Mouse (Mus musculus): ENCODE results near the gene Slc22a13. TPM values are rescaled to one million over a fixed set of nuclear protein-coding genes. Genes with fewer than 3 reads are reported as not detected.

Slc22a13 gene
- 0.08 TPM in 1 of 2 replicates, not detected in the other for polyA plus RNA-seq (2015; fragmentation: Nextera tagmentation; extraction: Ambion mirVana)

GRCm38 (mm10) chr9:119208998-119209397 lies at the start of gene Slc22a13:
TSS of gene Slc22a13 (minus strand) at chr9:119209098.
- H3K9me3 ChIP-seq (replicated peaks): peaks cover 2% of the 10 kb centered on the region; the same call in 1 of the 2 replicates
- no peaks in the 10 kb centered on the region for H3K4me1 ChIP-seq
- H3K27me3 ChIP-seq (replicated peaks): no peaks in the 10 kb centered on the region
- no peak within 1 kb of the TSS for H3K4me3 ChIP-seq (replicated peaks)
- ATAC-seq (ENCODE audit: low FRiP score): no peak
- 97% methylated on average over 4 of the region's 4 CpGs for WGBS
- no peaks in the 10 kb centered on the region for H3K36me3 ChIP-seq
- H3K9ac ChIP-seq (replicated peaks): no peak within 1 kb of the TSS
- no peak within 1 kb of the TSS for H3K4me2 ChIP-seq
- H3K27ac ChIP-seq (replicated peaks): no peak within 1 kb of the TSS

GRCm38 (mm10) chr9:119258128-119258527 lies 49.2 kb upstream of the Slc22a13 start:
- no peaks in the 10 kb centered on the region for H3K4me1 ChIP-seq
- peaks cover 42% of the 10 kb centered on the region for H3K36me3 ChIP-seq
- no peaks in the 10 kb centered on the region for H3K27me3 ChIP-seq (replicated peaks)
- H3K4me3 ChIP-seq (replicated peaks): no peak overlapping the region
- 92% methylated on average over 5 of the region's 5 CpGs for WGBS
- no peak overlapping the region for H3K27ac ChIP-seq (replicated peaks)
- no peak for ATAC-seq (ENCODE audit: low FRiP score)
- no peak overlapping the region for H3K9ac ChIP-seq (replicated peaks)
- no peaks in the 10 kb centered on the region for H3K9me3 ChIP-seq (replicated peaks)
- no peak overlapping the region for H3K4me2 ChIP-seq

- no peak for ATAC-seq (ENCODE audit: low FRiP score)
- WGBS: 94% methylated on average over 12 of the region's 12 CpGs
Measured at GRCm38 (mm10) chr9:119256161-119256560, 47.3 kb upstream of the Slc22a13 start.

GRCm38 (mm10) chr9:119255096-119255495 lies 46.2 kb upstream of the Slc22a13 start:
- H3K4me1 ChIP-seq: no peaks in the 10 kb centered on the region
- peaks cover 51% of the 10 kb centered on the region for H3K36me3 ChIP-seq
- no peak overlapping the region for H3K9ac ChIP-seq (replicated peaks)
- H3K9me3 ChIP-seq (replicated peaks): no peaks in the 10 kb centered on the region
- no peak overlapping the region for H3K27ac ChIP-seq (replicated peaks)
- H3K27me3 ChIP-seq (replicated peaks): no peaks in the 10 kb centered on the region
- no peak overlapping the region for H3K4me2 ChIP-seq
- 94% methylated on average over 1 of the region's 1 CpGs for WGBS
- no peak for ATAC-seq (ENCODE audit: low FRiP score)
- no peak overlapping the region for H3K4me3 ChIP-seq (replicated peaks)

More at GRCm38 (mm10) chr9:119256161-119256560, 47.3 kb upstream of the Slc22a13 start:
- Histone ChIP-seq H3K4me2 (no peak overlapping the region), H3K36me3 (peaks cover 46% of the 10 kb centered on the region), H3K4me3 (replicated peaks) (no peak overlapping the region), H3K9me3 (replicated peaks) (no peaks in the 10 kb centered on the region), H3K9ac (replicated peaks) (no peak overlapping the region), H3K27me3 (replicated peaks) (no peaks in the 10 kb centered on the region), H3K4me1 (no peaks in the 10 kb centered on the region), H3K27ac (replicated peaks) (no peak overlapping the region)

- H3K4me3 ChIP-seq (replicated peaks): no peak overlapping the region
- H3K27ac ChIP-seq (replicated peaks): no peak overlapping the region
- no peak for ATAC-seq (ENCODE audit: low FRiP score)
- H3K4me2 ChIP-seq: no peak overlapping the region
- H3K9me3 ChIP-seq (replicated peaks): no peaks in the 10 kb centered on the region
- 79% methylated on average over 2 of the region's 2 CpGs for WGBS
- H3K27me3 ChIP-seq (replicated peaks): no peaks in the 10 kb centered on the region
- peaks cover 56% of the 10 kb centered on the region for H3K36me3 ChIP-seq
- H3K9ac ChIP-seq (replicated peaks): no peak overlapping the region
- no peaks in the 10 kb centered on the region for H3K4me1 ChIP-seq
Measured at GRCm38 (mm10) chr9:119254187-119254586, 45.3 kb upstream of the Slc22a13 start.

- Histone ChIP-seq H3K27me3 (replicated peaks) (no peaks in the 10 kb centered on the region), H3K9me3 (replicated peaks) (no peaks in the 10 kb centered on the region), H3K4me1 (peaks cover 2% of the 10 kb centered on the region; the same call in 1 of the 2 replicates), H3K4me2 (no peak overlapping the region), H3K36me3 (peaks cover 51% of the 10 kb centered on the region), H3K4me3 (replicated peaks) (no peak overlapping the region), H3K27ac (replicated peaks) (no peak overlapping the region), H3K9ac (replicated peaks) (no peak overlapping the region)
- 80% methylated on average over 5 of the region's 5 CpGs for WGBS
- ATAC-seq (ENCODE audit: low FRiP score): no peak
Measured at GRCm38 (mm10) chr9:119247996-119248395, 39.1 kb upstream of the Slc22a13 start.

GRCm38 (mm10) chr9:119246826-119247225 lies 37.9 kb upstream of the Slc22a13 start:
- Histone ChIP-seq H3K9me3 (replicated peaks) (no peaks in the 10 kb centered on the region), H3K36me3 (peaks cover 53% of the 10 kb centered on the region), H3K4me2 (no peak overlapping the region), H3K9ac (replicated peaks) (no peak overlapping the region), H3K4me1 (peaks cover 2% of the 10 kb centered on the region; the same call in 1 of the 2 replicates), H3K27me3 (replicated peaks) (no peaks in the 10 kb centered on the region), H3K27ac (replicated peaks) (no peak overlapping the region), H3K4me3 (replicated peaks) (no peak overlapping the region)
- WGBS: 81% methylated on average over 5 of the region's 5 CpGs
- no peak for ATAC-seq (ENCODE audit: low FRiP score)

GRCm38 (mm10) chr9:119243981-119244380 lies 35.1 kb upstream of the Slc22a13 start:
- no peak overlapping the region for H3K27ac ChIP-seq (replicated peaks)
- ATAC-seq (ENCODE audit: low FRiP score): no peak
- no peaks in the 10 kb centered on the region for H3K9me3 ChIP-seq (replicated peaks)
- H3K36me3 ChIP-seq: peaks cover 44% of the 10 kb centered on the region; the same call in 1 of the 2 replicates
- H3K4me1 ChIP-seq: peaks cover 17% of the 10 kb centered on the region
- WGBS: 97% methylated on average over 3 of the region's 3 CpGs
- H3K4me3 ChIP-seq (replicated peaks): no peak overlapping the region
- H3K4me2 ChIP-seq: no peak overlapping the region
- H3K27me3 ChIP-seq (replicated peaks): no peaks in the 10 kb centered on the region
- no peak overlapping the region for H3K9ac ChIP-seq (replicated peaks)

GRCm38 (mm10) chr9:119241169-119241865 lies 32.4 kb upstream of the Slc22a13 start:
- H3K4me2 ChIP-seq: no peak overlapping the region
- 78% methylated on average over 11 of the region's 11 CpGs for WGBS
- peaks cover 42% of the 10 kb centered on the region; the same call in 1 of the 2 replicates for H3K36me3 ChIP-seq
- H3K27me3 ChIP-seq (replicated peaks): no peaks in the 10 kb centered on the region
- H3K27ac ChIP-seq (replicated peaks): no peak overlapping the region
- ATAC-seq (ENCODE audit: low FRiP score): no peak
- H3K4me3 ChIP-seq (replicated peaks): no peak overlapping the region
- H3K4me1 ChIP-seq: peaks cover 15% of the 10 kb centered on the region
- H3K9ac ChIP-seq (replicated peaks): no peak overlapping the region
- H3K9me3 ChIP-seq (replicated peaks): no peaks in the 10 kb centered on the region

GRCm38 (mm10) chr9:119240286-119240997 lies 31.5 kb upstream of the Slc22a13 start:
- ATAC-seq (ENCODE audit: low FRiP score): no peak; the same call in 1 of the 2 replicates
- H3K9me3 ChIP-seq (replicated peaks): no peaks in the 10 kb centered on the region
- no peak overlapping the region for H3K4me2 ChIP-seq
- no peaks in the 10 kb centered on the region for H3K27me3 ChIP-seq (replicated peaks)
- no peak overlapping the region for H3K4me3 ChIP-seq (replicated peaks)
- WGBS: 53% methylated on average over 10 of the region's 10 CpGs
- H3K4me1 ChIP-seq: peaks cover 15% of the 10 kb centered on the region
- H3K36me3 ChIP-seq: peaks cover 39% of the 10 kb centered on the region; the same call in 1 of the 2 replicates
- H3K9ac ChIP-seq (replicated peaks): no peak overlapping the region
- no peak overlapping the region for H3K27ac ChIP-seq (replicated peaks)

- 94% methylated on average over 3 of the region's 3 CpGs for WGBS
- H3K4me3 ChIP-seq (replicated peaks): no peak overlapping the region
- no peaks in the 10 kb centered on the region for H3K27me3 ChIP-seq (replicated peaks)
- ATAC-seq (ENCODE audit: low FRiP score): no peak
- H3K36me3 ChIP-seq: peaks cover 36% of the 10 kb centered on the region; the same call in 1 of the 2 replicates
- no peaks in the 10 kb centered on the region for H3K9me3 ChIP-seq (replicated peaks)
- no peak overlapping the region for H3K9ac ChIP-seq (replicated peaks)
- peaks cover 15% of the 10 kb centered on the region for H3K4me1 ChIP-seq
- H3K4me2 ChIP-seq: no peak overlapping the region
- H3K27ac ChIP-seq (replicated peaks): no peak overlapping the region
Measured at GRCm38 (mm10) chr9:119239274-119239673, 30.4 kb upstream of the Slc22a13 start.

GRCm38 (mm10) chr9:119238796-119239195 lies 29.9 kb upstream of the Slc22a13 start:
- Histone ChIP-seq H3K27me3 (replicated peaks) (no peaks in the 10 kb centered on the region), H3K4me2 (no peak overlapping the region), H3K9me3 (replicated peaks) (no peaks in the 10 kb centered on the region), H3K9ac (replicated peaks) (no peak overlapping the region), H3K4me3 (replicated peaks) (no peak overlapping the region), H3K36me3 (peaks cover 31% of the 10 kb centered on the region; the same call in 1 of the 2 replicates), H3K27ac (replicated peaks) (no peak overlapping the region), H3K4me1 (peaks cover 15% of the 10 kb centered on the region)
- WGBS: 91% methylated on average over 4 of the region's 4 CpGs
- no peak for ATAC-seq (ENCODE audit: low FRiP score)
